Mouse (Mus musculus) CH12.LX (cell line): Measurements from ENCODE around the gene Map3k13.

Experiments used
- BHLHE40 ChIP-seq: IDR thresholded peaks from 2 replicates; pipeline ENCODE4 v1.6.1; 2011; ENCODE audit warnings: mild to moderate bottlenecking, low read depth, low read length, improper control_type of control experiment
- CTCF ChIP-seq, 2 experiments: IDR thresholded peaks in 1 of 2; conservative IDR thresholded peaks in 1 of 2; 2 replicates each; pipeline ENCODE4 v1.5.1; 2011 to 2012; ENCODE audit warnings: low read depth in 2 of 2, low read length in 2 of 2, improper control_type of control experiment in 1 of 2, inconsistent platforms in 1 of 2, mild to moderate bottlenecking in 1 of 2, moderate library complexity in 1 of 2
- E2F4 ChIP-seq: IDR thresholded peaks from 2 replicates; pipeline ENCODE4 v1.6.1; 2011; ENCODE audit warnings: low read depth, low read length, improper control_type of control experiment; ENCODE audit not compliant: insufficient replicate concordance
- EP300 ChIP-seq: IDR thresholded peaks from 2 replicates; pipeline ENCODE4 v1.6.1; 2011; ENCODE audit warnings: low read length, improper control_type of control experiment
- HCFC1 ChIP-seq: IDR thresholded peaks from 2 replicates; pipeline ENCODE4 v1.6.1; 2012; ENCODE audit warnings: low read depth, mild to moderate bottlenecking, inconsistent platforms, low read length, improper control_type of control experiment
- IRF4 ChIP-seq: IDR thresholded peaks from 2 replicates; pipeline ENCODE4 v1.6.1; 2014; ENCODE audit warnings: low read depth, mild to moderate bottlenecking, inconsistent platforms, low read length, improper control_type of control experiment
- JUND ChIP-seq: conservative IDR thresholded peaks from 2 replicates; pipeline ENCODE4 v1.6.1; 2011; ENCODE audit warnings: low read depth, low read length, improper control_type of control experiment
- MAFK ChIP-seq: IDR thresholded peaks from 2 replicates; pipeline ENCODE4 v1.6.1; 2011; ENCODE audit warnings: low read length, improper control_type of control experiment; ENCODE audit not compliant: insufficient replicate concordance
- MAX ChIP-seq: IDR thresholded peaks from 2 replicates; pipeline ENCODE4 v1.6.1; 2011; ENCODE audit warnings: low read length, improper control_type of control experiment
- MXI1 ChIP-seq: IDR thresholded peaks from 2 replicates; pipeline ENCODE4 v1.6.1; 2011; ENCODE audit warnings: mild to moderate bottlenecking, low read depth, low read length, improper control_type of control experiment
- POLR2A ChIP-seq: IDR thresholded peaks from 2 replicates; pipeline ENCODE4 v1.6.1; 2011; ENCODE audit warnings: low read depth, mild to moderate bottlenecking, improper control_type of control experiment, low read length
- RAD21 ChIP-seq: IDR thresholded peaks from 2 replicates; pipeline ENCODE4 v1.6.1; 2011; ENCODE audit warnings: low read depth, mild to moderate bottlenecking, low read length, improper control_type of control experiment, moderate library complexity
- ZKSCAN1 ChIP-seq: IDR thresholded peaks from 2 replicates; pipeline ENCODE4 v1.6.1; 2012; ENCODE audit warnings: low read depth, inconsistent platforms, low read length, improper control_type of control experiment, borderline replicate concordance
- ZMIZ1 ChIP-seq: IDR thresholded peaks from 2 replicates; pipeline ENCODE4 v1.6.1; 2012; ENCODE audit warnings: low read depth, mild to moderate bottlenecking, inconsistent platforms, low read length, improper control_type of control experiment

- TF ChIP-seq MAFK, result no peak
- TF ChIP-seq JUND, result no peak
- no peak for TF ChIP-seq RAD21
- no peak for TF ChIP-seq ZKSCAN1
- no peak for TF ChIP-seq POLR2A
- TF ChIP-seq CTCF (conservative IDR thresholded peaks at IDR 0.05 in 1 of 2, IDR thresholded peaks at IDR 0.05 in 1 of 2; ENCODE audit: low read depth in 2 of 2, low read length in 2 of 2), result no peak
- TF ChIP-seq EP300, result no peak
- TF ChIP-seq ZMIZ1, result no peak
- TF ChIP-seq MAX, result no peak
- TF ChIP-seq E2F4, result no peak
- TF ChIP-seq BHLHE40, result no peak
- TF ChIP-seq MXI1, result no peak
- no peak for TF ChIP-seq HCFC1
- TF ChIP-seq IRF4, result no peak
These were observed 35.7 kb upstream of the Map3k13 start for GRCm38 (mm10) chr16:21758447-21758846.
